Mouse (Mus musculus): Measurements from ENCODE around the gene Mrpl11. TPM values are rescaled to one million over a fixed set of nuclear protein-coding genes. Genes with fewer than 3 reads are reported as not detected.
"Not testable (repeated sequence)": the region's sequence is repeated elsewhere in the genome, so short reads cannot be mapped to it uniquely, and the experiment has no call there.

Gene Mrpl11
- polyA plus RNA-seq, 1 experiment from 2014 or later = 93.4 TPM

GRCm38 (mm10) chr19:4989434-4990255 is 27.7 kb downstream of the Mrpl11 start:
- ATAC-seq (ENCODE audit: low read depth) = no peak
- Histone ChIP-seq H3K36me3 (ENCODE audit: control insufficient read depth, insufficient read depth, low read length) (no peaks in the 10 kb centered on the region), H3K9me3 (ENCODE audit: control insufficient read depth, low read length) (no peaks in the 10 kb centered on the region), H3K27ac (ENCODE audit: low read length) (no peak overlapping the region), H3K27me3 (ENCODE audit: control insufficient read depth, insufficient read depth, low read depth, low read length) (peaks cover 23% of the 10 kb centered on the region), H3K4me2 (ENCODE audit: low read depth, low read length) (no peak overlapping the region), H3K9ac (ENCODE audit: low read length) (no peak overlapping the region), H3K4me3 (ENCODE audit: low read length) (no peak overlapping the region), H3K4me1 (replicated peaks; ENCODE audit: control insufficient read depth, insufficient read depth, low read length) (no peaks in the 10 kb centered on the region)
- 23% methylated on average over 45 of the region's 47 CpGs for WGBS

- H3K9me3 ChIP-seq (ENCODE audit: control insufficient read depth, low read length) = no peaks in the 10 kb centered on the region
- no peaks in the 10 kb centered on the region for H3K4me1 ChIP-seq (replicated peaks; ENCODE audit: control insufficient read depth, insufficient read depth, low read length)
- H3K9ac ChIP-seq (ENCODE audit: low read length) = no peak within 1 kb of the TSS
- no peak for ATAC-seq (ENCODE audit: low read depth)
- no peak within 1 kb of the TSS for H3K4me2 ChIP-seq (ENCODE audit: low read depth, low read length)
- H3K27me3 ChIP-seq (ENCODE audit: control insufficient read depth, insufficient read depth, low read depth, low read length) = peaks cover 23% of the 10 kb centered on the region
- 21% methylated on average over 4 of the region's 4 CpGs for WGBS
- no peak within 1 kb of the TSS for H3K27ac ChIP-seq (ENCODE audit: low read length)
- H3K4me3 ChIP-seq (ENCODE audit: low read length) = no peak within 1 kb of the TSS
- no peaks in the 10 kb centered on the region for H3K36me3 ChIP-seq (ENCODE audit: control insufficient read depth, insufficient read depth, low read length)
These were observed 28.3 kb downstream of the Mrpl11 start, which contains the start of gene Npas4 for GRCm38 (mm10) chr19:4990256-4990625. TSS of gene Npas4 (minus strand) at chr19:4990316.

GRCm38 (mm10) chr19:4990716-4991115 is 28.8 kb downstream of the Mrpl11 start:
- H3K9ac ChIP-seq (ENCODE audit: low read length) = no peak overlapping the region
- H3K36me3 ChIP-seq (ENCODE audit: control insufficient read depth, insufficient read depth, low read length) = no peaks in the 10 kb centered on the region
- no peak overlapping the region for H3K4me3 ChIP-seq (ENCODE audit: low read length)
- whole genome bisulfite sequencing = 1% methylated on average over 12 of the region's 22 CpGs
- H3K27me3 ChIP-seq (ENCODE audit: control insufficient read depth, insufficient read depth, low read depth, low read length) = peaks cover 23% of the 10 kb centered on the region
- H3K9me3 ChIP-seq (ENCODE audit: control insufficient read depth, low read length) = no peaks in the 10 kb centered on the region
- no peak overlapping the region for H3K27ac ChIP-seq (ENCODE audit: low read length)
- H3K4me1 ChIP-seq (replicated peaks; ENCODE audit: control insufficient read depth, insufficient read depth, low read length) = no peaks in the 10 kb centered on the region
- no peak overlapping the region for H3K4me2 ChIP-seq (ENCODE audit: low read depth, low read length)
- ATAC-seq (ENCODE audit: low read depth) = no peak

DNA sequence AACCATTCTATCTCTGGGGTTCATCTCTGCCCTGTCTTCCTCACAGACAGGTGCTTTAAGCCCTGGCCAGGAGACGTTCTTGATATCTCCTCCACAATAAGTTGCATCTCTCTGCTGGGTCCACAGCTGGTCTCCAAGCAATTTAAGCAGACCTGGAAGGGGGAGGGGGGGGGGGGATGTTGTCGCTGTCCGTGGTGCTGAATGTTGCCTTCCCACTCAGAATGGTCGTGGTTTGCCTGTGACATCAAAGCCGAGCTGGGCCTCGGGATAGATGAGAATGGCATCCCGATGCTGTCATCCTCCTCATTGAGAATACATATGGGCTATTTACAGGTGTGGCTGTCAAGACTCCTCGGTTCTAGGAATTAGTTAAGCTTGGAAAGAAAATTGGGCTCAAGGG is 30.4 kb downstream of the Mrpl11 start:
- 13% methylated on average over 8 of the region's 8 CpGs for WGBS
- no peak overlapping the region for H3K27ac ChIP-seq (ENCODE audit: low read length)
- no peak for ATAC-seq (ENCODE audit: low read depth)

DNA sequence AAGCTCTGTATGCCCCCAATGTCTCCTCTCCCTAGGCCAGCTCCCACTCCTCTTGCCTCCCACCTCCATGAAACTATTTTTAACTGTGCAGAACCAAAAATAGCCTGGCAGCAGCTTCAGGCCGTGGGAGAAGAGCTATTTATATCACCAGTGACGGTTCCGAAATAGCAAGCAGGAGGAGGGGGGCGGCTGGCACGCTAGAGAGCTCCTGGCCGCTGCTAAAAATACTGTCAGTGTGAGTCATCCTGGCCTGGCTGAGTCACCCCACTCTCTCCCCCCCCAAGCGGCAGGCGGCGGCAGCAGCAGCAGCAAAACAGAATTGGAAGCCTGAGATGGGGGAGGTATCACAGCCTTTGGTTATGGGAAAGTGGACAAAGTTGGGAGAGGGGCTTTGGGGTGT is 31.0 kb downstream of the Mrpl11 start:
- Histone ChIP-seq H3K27me3 (ENCODE audit: control insufficient read depth, insufficient read depth, low read depth, low read length) (peaks cover 23% of the 10 kb centered on the region), H3K4me3 (ENCODE audit: low read length) (no peak overlapping the region), H3K27ac (ENCODE audit: low read length) (no peak overlapping the region), H3K9me3 (ENCODE audit: control insufficient read depth, low read length) (no peaks in the 10 kb centered on the region), H3K4me1 (replicated peaks; ENCODE audit: control insufficient read depth, insufficient read depth, low read length) (no peaks in the 10 kb centered on the region), H3K9ac (ENCODE audit: low read length) (no peak overlapping the region), H3K36me3 (ENCODE audit: control insufficient read depth, insufficient read depth, low read length) (no peaks in the 10 kb centered on the region), H3K4me2 (ENCODE audit: low read depth, low read length) (no peak overlapping the region)
- WGBS = 5% methylated on average over 9 of the region's 9 CpGs
- ATAC-seq (ENCODE audit: low read depth) = peak; percentile 81

More for the DNA sequence above, 30.4 kb downstream of the Mrpl11 start:
- no peak overlapping the region for H3K4me3 ChIP-seq (ENCODE audit: low read length)
- H3K9ac ChIP-seq (ENCODE audit: low read length) = no peak overlapping the region
- H3K4me2 ChIP-seq (ENCODE audit: low read depth, low read length) = no peak overlapping the region
- no peaks in the 10 kb centered on the region for H3K9me3 ChIP-seq (ENCODE audit: control insufficient read depth, low read length)
- H3K36me3 ChIP-seq (ENCODE audit: control insufficient read depth, insufficient read depth, low read length) = no peaks in the 10 kb centered on the region
- peaks cover 23% of the 10 kb centered on the region for H3K27me3 ChIP-seq (ENCODE audit: control insufficient read depth, insufficient read depth, low read depth, low read length)
- no peaks in the 10 kb centered on the region for H3K4me1 ChIP-seq (replicated peaks; ENCODE audit: control insufficient read depth, insufficient read depth, low read length)

GRCm38 (mm10) chr19:4994043-4994442 is 32.1 kb downstream of the Mrpl11 start:
- H3K27me3 ChIP-seq (ENCODE audit: control insufficient read depth, insufficient read depth, low read depth, low read length) = peaks cover 23% of the 10 kb centered on the region
- WGBS = 44% methylated on average over 5 of the region's 5 CpGs

DNA sequence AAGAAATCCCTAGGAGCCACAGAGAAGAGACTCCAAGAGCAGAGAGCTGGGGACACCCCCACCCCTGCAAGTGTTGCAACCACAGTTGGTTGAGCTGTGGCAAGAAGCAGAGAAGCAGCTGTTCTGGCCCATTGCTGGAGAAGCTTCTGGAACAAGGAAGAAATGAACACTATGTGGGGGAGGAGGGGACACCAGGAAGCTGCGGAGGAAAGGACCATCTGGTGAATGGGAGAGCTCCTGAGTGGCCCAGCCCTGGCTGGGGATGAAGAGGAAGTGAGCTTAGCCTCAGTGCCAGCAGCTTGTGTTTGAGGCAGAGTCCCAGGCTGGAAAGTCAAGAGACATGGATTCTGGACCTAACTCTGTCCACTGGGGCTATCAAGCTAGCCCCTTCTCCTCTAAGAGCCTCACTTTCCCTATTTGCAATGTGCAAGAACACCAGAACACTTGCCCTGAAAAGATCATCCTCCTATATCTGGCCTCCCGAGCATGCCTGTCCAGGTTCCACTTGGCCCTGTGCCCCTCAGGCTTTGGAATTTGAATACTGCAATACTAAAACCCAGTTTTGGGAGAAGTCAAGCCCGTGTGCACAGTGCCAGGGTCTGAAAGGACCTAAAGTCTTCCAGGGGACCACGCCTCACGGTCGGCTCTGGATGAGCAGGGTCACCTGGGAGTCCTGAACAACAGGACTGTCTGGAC is 37.6 kb downstream of the Mrpl11 start:
- Histone ChIP-seq H3K4me2 (ENCODE audit: low read depth, low read length) (no peak overlapping the region), H3K4me3 (ENCODE audit: low read length) (no peak overlapping the region), H3K36me3 (ENCODE audit: control insufficient read depth, insufficient read depth, low read length) (no peaks in the 10 kb centered on the region), H3K27me3 (ENCODE audit: control insufficient read depth, insufficient read depth, low read depth, low read length) (no peaks in the 10 kb centered on the region), H3K9ac (ENCODE audit: low read length) (no peak overlapping the region), H3K4me1 (replicated peaks; ENCODE audit: control insufficient read depth, insufficient read depth, low read length) (peaks cover 8% of the 10 kb centered on the region), H3K9me3 (ENCODE audit: control insufficient read depth, low read length) (no peaks in the 10 kb centered on the region), H3K27ac (ENCODE audit: low read length) (no peak overlapping the region)
- ATAC-seq (ENCODE audit: low read depth) = no peak
- 56% methylated on average over 6 of the region's 6 CpGs for WGBS

More at GRCm38 (mm10) chr19:4994043-4994442, 32.1 kb downstream of the Mrpl11 start:
- H3K4me1 ChIP-seq (replicated peaks; ENCODE audit: control insufficient read depth, insufficient read depth, low read length) = no peaks in the 10 kb centered on the region
- ATAC-seq (ENCODE audit: low read depth) = no peak
- no peaks in the 10 kb centered on the region for H3K36me3 ChIP-seq (ENCODE audit: control insufficient read depth, insufficient read depth, low read length)
- no peaks in the 10 kb centered on the region for H3K9me3 ChIP-seq (ENCODE audit: control insufficient read depth, low read length)
- H3K9ac ChIP-seq (ENCODE audit: low read length) = no peak overlapping the region
- H3K4me2 ChIP-seq (ENCODE audit: low read depth, low read length) = no peak overlapping the region
- H3K27ac ChIP-seq (ENCODE audit: low read length) = no peak overlapping the region
- no peak overlapping the region for H3K4me3 ChIP-seq (ENCODE audit: low read length)

DNA sequence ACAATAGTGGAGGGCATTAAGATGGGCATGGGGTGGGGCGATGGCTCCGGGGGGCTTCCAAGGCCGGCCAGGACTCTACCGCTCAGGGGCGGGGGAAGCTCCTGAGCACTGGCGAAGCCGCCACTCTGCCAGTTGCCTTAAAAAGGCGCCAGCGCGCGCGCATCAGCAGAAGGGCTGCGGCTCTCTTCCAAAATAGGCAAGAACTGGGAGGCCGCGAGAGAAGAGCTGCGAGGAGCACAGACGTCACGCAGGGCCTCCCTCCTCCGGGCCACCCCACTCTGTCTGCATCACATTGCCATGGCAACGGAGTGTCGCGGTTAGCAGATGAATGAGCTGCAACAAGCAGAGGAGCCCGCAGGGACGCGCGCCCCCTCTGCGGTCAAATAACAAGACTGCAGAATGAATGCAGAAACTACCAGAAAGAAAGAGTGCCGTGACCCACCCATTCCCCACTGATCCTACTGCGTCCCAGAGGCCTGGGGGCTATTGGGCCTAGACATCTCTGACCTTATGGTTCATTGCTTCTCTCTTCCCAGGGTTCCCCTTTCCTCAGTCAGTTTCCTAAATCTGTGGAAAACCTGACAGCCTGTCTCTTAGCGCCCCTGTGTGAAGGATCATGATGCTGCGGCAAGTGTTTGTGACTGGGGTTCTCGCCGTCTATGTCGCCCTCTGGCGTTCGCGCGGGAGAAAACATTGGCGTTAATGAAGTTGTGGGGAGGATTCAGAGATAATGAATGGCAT is 39.9 kb downstream of the Mrpl11 start:
- Histone ChIP-seq H3K9ac (ENCODE audit: low read length) (no peak overlapping the region), H3K27ac (ENCODE audit: low read length) (no peak overlapping the region), H3K4me2 (ENCODE audit: low read depth, low read length) (peak overlapping the region; percentile 44), H3K9me3 (ENCODE audit: control insufficient read depth, low read length) (no peaks in the 10 kb centered on the region), H3K4me3 (ENCODE audit: low read length) (peak overlapping the region; percentile 27), H3K4me1 (replicated peaks; ENCODE audit: control insufficient read depth, insufficient read depth, low read length) (peaks cover 8% of the 10 kb centered on the region), H3K27me3 (ENCODE audit: control insufficient read depth, insufficient read depth, low read depth, low read length) (no peaks in the 10 kb centered on the region), H3K36me3 (ENCODE audit: control insufficient read depth, insufficient read depth, low read length) (no peaks in the 10 kb centered on the region)
- ATAC-seq (ENCODE audit: low read depth) = peak; percentile 97
- WGBS = under 1% methylated on average over 39 of the region's 39 CpGs

GRCm38 (mm10) chr19:5003644-5004043 is 41.7 kb downstream of the Mrpl11 start:
- not testable (repeated sequence) for H3K4me2 ChIP-seq (ENCODE audit: low read depth, low read length); H3K9me3 ChIP-seq (ENCODE audit: control insufficient read depth, low read length); H3K4me1 ChIP-seq (replicated peaks; ENCODE audit: control insufficient read depth, insufficient read depth, low read length); H3K4me3 ChIP-seq (ENCODE audit: low read length); H3K36me3 ChIP-seq (ENCODE audit: control insufficient read depth, insufficient read depth, low read length); H3K27me3 ChIP-seq (ENCODE audit: control insufficient read depth, insufficient read depth, low read depth, low read length); H3K9ac ChIP-seq (ENCODE audit: low read length); ATAC-seq (ENCODE audit: low read depth); H3K27ac ChIP-seq (ENCODE audit: low read length)
- WGBS = 42% methylated on average over 2 of the region's 2 CpGs

All from lung, embryonic 16.5 days (tissue).